Mouse (Mus musculus) Muller cell, postnatal 12 days (primary cell): ENCODE data around the gene Defa22.
"Not testable (repeated sequence)": the region's sequence is repeated elsewhere in the genome, so short reads cannot be mapped to it uniquely, and the experiment has no call there.

Source experiments
- DNase-seq: peaks from one replicate; pipeline ENCODE4 v3.0.0-alpha.2; 2015; ENCODE audit errors: inconsistent ontology term

Gene Defa22

GRCm38 (mm10) chr8:21161977-21162376 is at the start of gene Defa22:
Gene Defa22, plus strand, starts transcription at chr8:21162277.
- DNase-seq = not testable (repeated sequence)

GRCm38 (mm10) chr8:21134342-21134741 is 27.7 kb upstream of the Defa22 start, which contains the start of gene Defa30:
Gene Defa30, plus strand, starts transcription at chr8:21134642.
- DNase-seq = not testable (repeated sequence)

DNA sequence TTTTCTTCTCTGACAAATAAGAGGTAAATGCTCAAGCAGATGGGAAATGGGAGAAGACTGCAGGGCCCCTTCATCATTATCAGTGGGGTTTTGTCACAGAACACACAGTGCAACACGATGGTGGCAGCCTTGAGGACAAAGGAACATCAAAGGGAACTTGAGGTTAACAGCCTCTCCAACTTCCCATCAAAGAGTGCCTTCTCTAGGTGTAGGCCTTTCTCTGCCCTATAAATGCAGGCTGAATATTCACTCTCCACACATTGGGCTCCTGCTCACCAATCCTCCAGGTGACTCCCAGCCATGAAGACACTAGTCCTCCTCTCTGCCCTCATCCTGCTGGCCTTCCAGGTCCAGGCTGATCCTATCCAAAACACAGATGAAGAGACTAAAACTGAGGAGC is 29.2 kb downstream of the Defa22 start, which contains the start of gene Defa31:
TSS of gene Defa31 (plus strand) at position 301 of the 400 bp plus-strand sequence.
- not testable (repeated sequence) for DNase-seq

DNA sequence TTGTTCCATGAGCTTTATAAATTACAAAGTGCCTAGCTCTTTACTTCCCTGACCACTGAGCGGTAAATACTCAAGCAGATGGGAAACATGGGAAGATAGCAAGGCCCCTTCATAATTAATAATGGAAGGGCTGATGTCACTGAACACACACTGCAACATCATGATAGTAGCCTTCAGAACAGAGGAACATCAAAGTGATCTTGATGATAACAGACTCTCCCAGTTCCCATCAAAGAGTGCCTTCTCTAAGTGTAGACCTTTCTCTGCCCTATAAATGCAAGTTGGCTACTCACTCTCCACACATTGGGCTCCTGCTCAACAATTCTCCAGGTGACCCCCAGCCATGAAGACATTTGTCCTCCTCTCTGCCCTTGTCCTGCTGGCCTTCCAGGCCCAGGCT is 39.2 kb downstream of the Defa22 start, which contains the start of gene Gm15293:
TSS of gene Gm15293 (plus strand) at position 301 of the 400 bp plus-strand sequence.
- DNase-seq = not testable (repeated sequence)
